Mouse (Mus musculus) stomach, embryonic 14.5 days (tissue): ENCODE measurements around the gene Rap1b. TPM values are rescaled to one million over a fixed set of nuclear protein-coding genes. Genes with fewer than 3 reads are reported as not detected.
A peak's percentile ranks its signal among the peaks of the same experiment; 100 is the strongest.

ENCODE experiments used
- ATAC-seq: fragments of 200-750 bp; cut with Nextera tagmentation; 2 replicates; pipeline ENCODE4 v1.8.0; 2017; ENCODE audit warnings: low read depth, moderate TSS enrichment; ENCODE audit not compliant: insufficient number of reproducible peaks, insufficient read depth, low FRiP score
- H3K27ac ChIP-seq: fragments of 300-500 bp; sonication (generic); 2 replicates; pipeline ENCODE4 v1.5.1; 2014; ENCODE audit warnings: mild to moderate bottlenecking, low read length, moderate library complexity, mixed read lengths
- H3K27me3 ChIP-seq: fragments of 300-500 bp; sonication (generic); 2 replicates; pipeline ENCODE4 v1.6.1; 2014; ENCODE audit warnings: low read length, control low read depth, mixed read lengths; ENCODE audit not compliant: control insufficient read depth, insufficient read depth
- H3K36me3 ChIP-seq: fragments of 300-500 bp; sonication (generic); 2 replicates; pipeline ENCODE4 v1.6.1; 2014; ENCODE audit warnings: mild to moderate bottlenecking, control low read depth, low read length, moderate library complexity, mixed read lengths; ENCODE audit not compliant: control insufficient read depth, insufficient read depth
- H3K4me1 ChIP-seq: fragments of 300-500 bp; sonication (generic); 2 replicates; pipeline ENCODE4 v1.6.1; 2014; ENCODE audit warnings: low read length, control low read depth, mixed read lengths; ENCODE audit not compliant: control insufficient read depth, insufficient read depth
- H3K4me2 ChIP-seq: fragments of 300-500 bp; sonication (generic); replicated peaks from 2 replicates; pipeline ENCODE4 v1.6.1; 2014; ENCODE audit warnings: low read depth, low read length, control low read depth
- H3K4me3 ChIP-seq: fragments of 300-500 bp; sonication (generic); 2 replicates; pipeline ENCODE4 v1.5.1; 2014; ENCODE audit warnings: low read depth, low read length, control low read depth
- H3K9ac ChIP-seq: fragments of 300-500 bp; sonication (generic); replicated peaks from 2 replicates; pipeline ENCODE4 v1.6.1; 2014; ENCODE audit warnings: low read depth, mild to moderate bottlenecking, control low read depth, low read length, moderate library complexity, mixed read lengths
- H3K9me3 ChIP-seq: fragments of 300-500 bp; sonication (generic); 2 replicates; pipeline ENCODE4 v1.6.1; 2016; ENCODE audit warnings: low read depth, low read length, control low read depth; ENCODE audit not compliant: control insufficient read depth
- WGBS: fragments of 180-500 bp; shearing (Covaris S2); extraction: QIAGEN DNeasy Blood & Tissue Kit; methylation state at CpG from one replicate; pipeline ENCODE4 v1.1.7; 2014; 5-methylcytosine and 5-hydroxymethylcytosine counted together
- polyA plus RNA-seq: library from polyadenylated mRNA; unstranded; fragments of >200 nt; fragmentation: Nextera tagmentation; extraction: Ambion mirVana; gene quantifications from 2 replicates; pipeline ENCODE4 v1.2.1, GENCODE M21; 2014

Gene Rap1b
- polyA plus RNA-seq, 1 experiment from 2014 or later: 178 TPM

DNA sequence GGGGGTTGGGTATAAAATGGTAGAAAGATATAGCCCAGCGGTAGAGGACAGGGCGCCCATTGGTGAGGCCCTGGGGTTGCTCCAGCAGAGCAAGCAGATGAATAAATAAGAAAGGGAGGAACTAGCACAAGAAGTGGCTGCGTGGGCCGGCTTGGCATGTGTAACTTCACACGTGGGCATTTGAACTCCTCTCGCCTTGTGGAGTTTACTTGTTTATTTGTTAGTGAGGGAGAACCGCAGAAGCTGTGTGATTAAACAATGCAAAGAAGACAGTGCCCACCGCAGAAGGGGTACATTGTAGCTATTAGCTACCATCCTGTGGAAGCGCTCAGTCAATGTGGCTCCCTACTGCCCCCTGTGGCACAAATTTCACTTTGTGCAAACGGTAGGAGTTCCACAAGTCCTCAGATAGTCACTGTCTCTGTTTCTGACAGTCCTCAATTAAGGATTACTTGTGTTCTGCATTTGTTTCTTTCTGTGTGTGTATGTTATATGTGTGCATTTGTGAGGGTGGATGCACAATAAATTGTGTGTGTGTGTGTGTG, 6.9 kb upstream of the Rap1b start:
- ATAC-seq: no peak
- Histone ChIP-seq H3K27ac (no peak overlapping the region), H3K4me2 (no peak overlapping the region), H3K9ac (no peak overlapping the region), H3K36me3 (no peaks in the 10 kb centered on the region), H3K4me3 (no peak overlapping the region), H3K4me1 (no peaks in the 10 kb centered on the region), H3K9me3 (no peaks in the 10 kb centered on the region), H3K27me3 (no peaks in the 10 kb centered on the region)
- 84% methylated on average over 10 of the region's 10 CpGs for WGBS

DNA sequence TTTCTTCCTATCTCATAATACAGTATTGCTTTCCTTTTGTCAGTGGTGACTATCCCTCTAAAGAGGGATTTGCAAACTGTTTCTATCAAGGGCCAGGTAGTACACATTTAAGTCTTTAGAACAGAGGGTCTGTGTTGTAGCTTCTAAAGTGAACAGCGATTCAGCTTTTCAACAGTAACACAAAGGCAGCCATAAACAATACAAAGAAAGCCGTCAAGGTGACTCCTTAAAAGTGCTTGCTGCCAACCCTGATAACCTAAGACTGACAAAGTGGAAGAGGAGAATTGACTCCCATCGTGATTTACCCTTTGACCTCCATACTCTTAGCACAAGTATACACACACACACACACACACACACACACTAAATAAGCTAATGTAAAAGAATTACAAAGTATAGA, 3.1 kb upstream of the Rap1b start:
- ATAC-seq: no peak

DNA sequence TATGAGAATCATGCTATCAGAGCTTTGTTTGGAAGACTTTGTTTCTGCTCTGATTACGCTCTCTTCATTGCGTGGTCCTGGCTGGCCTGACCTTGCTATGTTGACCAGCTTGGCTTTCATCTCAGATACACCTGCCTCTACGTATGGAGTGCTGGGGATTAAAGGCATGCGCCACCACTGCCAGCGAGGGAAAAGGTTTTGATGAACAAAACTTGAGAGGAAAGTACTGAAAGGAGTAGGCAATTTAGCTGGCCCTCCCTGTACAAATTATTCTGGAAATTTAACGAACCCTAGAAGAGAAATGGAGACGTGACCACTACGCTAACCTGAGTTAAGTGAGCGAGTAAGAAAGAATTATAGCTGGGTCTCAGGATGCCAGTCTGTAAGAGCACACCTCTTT, 961 bp upstream of the Rap1b start:
- Histone ChIP-seq H3K4me3 (peak overlapping the region; percentile 86), H3K27ac (peak overlapping the region; percentile 98; the same call in 1 of the 2 replicates), H3K4me1 (peaks cover 17% of the 10 kb centered on the region), H3K36me3 (no peaks in the 10 kb centered on the region), H3K27me3 (no peaks in the 10 kb centered on the region), H3K9ac (no peak overlapping the region), H3K9me3 (no peaks in the 10 kb centered on the region), H3K4me2 (peak overlapping the region; percentile 39)
- 43% methylated on average over 9 of the region's 9 CpGs for WGBS
- ATAC-seq: no peak

More for the DNA sequence above, 3.1 kb upstream of the Rap1b start:
- H3K4me3 ChIP-seq: no peak overlapping the region
- no peak overlapping the region for H3K27ac ChIP-seq
- H3K4me2 ChIP-seq: no peak overlapping the region
- H3K9me3 ChIP-seq: no peaks in the 10 kb centered on the region
- WGBS: 47% methylated on average over 3 of the region's 3 CpGs
- no peaks in the 10 kb centered on the region for H3K27me3 ChIP-seq
- no peak overlapping the region for H3K9ac ChIP-seq
- peaks cover 12% of the 10 kb centered on the region for H3K4me1 ChIP-seq
- H3K36me3 ChIP-seq: no peaks in the 10 kb centered on the region

DNA sequence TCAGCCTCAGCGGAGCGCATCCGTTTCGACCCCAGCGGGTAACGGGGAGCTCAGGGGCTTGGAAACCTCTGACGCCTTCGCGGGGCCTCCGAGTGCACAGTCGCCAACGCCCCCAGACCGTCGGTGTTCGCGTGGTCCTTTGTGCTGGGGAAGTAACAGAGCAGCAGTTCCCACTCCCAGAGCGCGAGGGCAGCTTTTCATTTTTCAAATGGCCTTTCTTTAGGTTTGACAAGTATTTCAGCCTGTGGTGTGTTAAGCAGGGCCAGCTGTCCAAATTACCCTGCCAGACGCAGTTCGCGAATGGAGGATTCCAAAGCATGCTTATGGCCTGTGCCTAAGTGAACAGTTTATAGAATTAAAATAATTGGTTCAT, 411 bp upstream of the Rap1b start:
- H3K4me3 ChIP-seq: peak overlapping the region; percentile 86
- peak; percentile 79; the same call in 1 of the 2 replicates for ATAC-seq
- H3K27me3 ChIP-seq: no peaks in the 10 kb centered on the region
- H3K27ac ChIP-seq: peak overlapping the region; percentile 98
- no peaks in the 10 kb centered on the region for H3K36me3 ChIP-seq
- peak overlapping the region; percentile 39 for H3K4me2 ChIP-seq
- no peaks in the 10 kb centered on the region for H3K9me3 ChIP-seq
- WGBS: 0% methylated on average over 21 of the region's 21 CpGs
- H3K9ac ChIP-seq: peak overlapping the region; percentile 97
- H3K4me1 ChIP-seq: peaks cover 17% of the 10 kb centered on the region

DNA sequence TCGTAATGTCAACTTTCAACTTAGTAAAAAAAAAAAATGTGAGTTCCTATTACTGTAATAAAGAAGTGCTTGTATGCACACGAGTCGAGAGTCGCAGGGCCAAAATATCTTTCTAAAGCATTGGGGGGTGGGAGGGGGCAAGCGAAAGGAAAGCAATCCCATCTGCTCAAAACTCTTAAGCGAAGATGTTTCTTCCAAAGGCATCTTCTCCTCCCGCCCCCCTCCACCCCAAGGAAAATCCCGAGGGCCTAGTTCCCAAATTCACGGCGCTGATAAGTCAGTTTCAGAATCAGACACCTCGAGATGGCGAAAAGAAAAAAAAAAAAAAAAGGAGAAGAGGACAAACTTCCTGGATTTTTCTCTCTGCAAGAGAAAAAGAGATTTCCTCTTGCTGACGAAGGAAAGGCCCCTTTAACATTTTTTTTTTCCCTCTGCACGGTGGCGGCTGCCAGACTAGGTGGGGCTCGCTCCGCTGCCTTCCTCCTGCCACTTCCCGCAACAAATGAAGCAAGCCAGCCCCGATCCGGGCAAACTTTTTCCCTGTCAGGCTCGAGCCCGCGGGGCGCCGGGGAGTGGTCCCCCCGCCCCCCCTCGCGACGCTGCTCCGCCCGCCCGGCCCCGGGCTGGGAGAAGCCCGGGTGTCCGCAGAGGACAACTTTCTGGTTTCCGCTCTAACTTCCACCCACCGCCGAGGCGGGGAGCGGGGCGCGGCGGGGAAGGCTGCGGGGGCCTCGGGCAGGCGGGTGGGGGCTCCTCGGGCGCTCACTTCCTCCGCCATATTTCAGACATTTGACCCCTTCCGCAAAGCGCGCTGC, 846 bp downstream of the Rap1b start:
- WGBS: 2% methylated on average over 43 of the region's 52 CpGs
- Histone ChIP-seq H3K27ac (peak overlapping the region; percentile 98), H3K4me2 (peak overlapping the region; percentile 60), H3K4me3 (peak overlapping the region; percentile 86), H3K36me3 (no peaks in the 10 kb centered on the region), H3K4me1 (peaks cover 18% of the 10 kb centered on the region), H3K27me3 (no peaks in the 10 kb centered on the region), H3K9ac (peak overlapping the region; percentile 97), H3K9me3 (no peaks in the 10 kb centered on the region)
- ATAC-seq: peak; percentile 30

DNA sequence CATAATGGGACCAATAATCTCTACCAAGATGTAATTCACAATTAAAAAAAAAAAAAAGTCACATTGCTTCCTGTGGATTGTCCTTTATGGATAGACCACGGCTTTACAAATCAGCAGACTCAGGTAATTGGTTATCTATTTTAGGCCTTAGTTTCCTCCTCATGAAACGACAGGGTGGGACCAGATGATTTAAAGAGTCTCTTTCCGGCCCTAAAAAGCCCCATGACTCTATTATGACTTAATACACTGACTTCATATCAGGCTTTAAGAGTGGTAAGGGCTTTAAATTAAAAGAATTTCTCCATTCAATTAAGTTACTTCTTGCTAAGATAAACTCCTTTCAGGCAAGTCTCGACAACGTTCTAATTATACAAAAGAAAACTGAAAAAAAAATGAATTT, 1.6 kb downstream of the Rap1b start:
- Histone ChIP-seq H3K4me1 (peaks cover 19% of the 10 kb centered on the region), H3K4me2 (peak overlapping the region; percentile 60), H3K27me3 (no peaks in the 10 kb centered on the region), H3K4me3 (peak overlapping the region; percentile 86), H3K9ac (peak overlapping the region; percentile 97; the same call in 1 of the 2 replicates), H3K27ac (no peak overlapping the region), H3K36me3 (no peaks in the 10 kb centered on the region), H3K9me3 (no peaks in the 10 kb centered on the region)
- 12% methylated on average over 5 of the region's 5 CpGs for WGBS
- ATAC-seq: no peak

DNA sequence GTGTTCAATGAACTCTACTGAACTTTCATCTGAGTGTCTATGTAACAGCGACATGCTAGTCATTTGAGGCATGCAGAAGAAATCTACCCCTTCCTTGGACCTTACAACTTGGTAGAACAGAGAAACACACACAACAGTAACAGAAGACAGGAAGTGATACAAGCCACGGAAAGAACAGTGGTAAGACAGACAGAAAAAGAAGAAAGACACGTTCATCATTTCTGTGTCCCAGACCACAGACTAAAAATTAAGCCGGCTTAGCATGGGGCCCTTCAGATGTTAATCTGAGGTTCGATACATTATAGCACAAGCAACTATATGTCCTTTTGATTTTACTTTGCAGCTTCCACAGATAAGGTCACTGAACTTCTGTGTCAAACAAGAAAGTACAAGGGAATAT, 2.1 kb downstream of the Rap1b start:
- H3K9me3 ChIP-seq: no peaks in the 10 kb centered on the region
- H3K4me1 ChIP-seq: peaks cover 19% of the 10 kb centered on the region
- H3K36me3 ChIP-seq: no peaks in the 10 kb centered on the region
- peak overlapping the region; percentile 86; the same call in 1 of the 2 replicates for H3K4me3 ChIP-seq
- no peaks in the 10 kb centered on the region for H3K27me3 ChIP-seq
- peak overlapping the region; percentile 60 for H3K4me2 ChIP-seq
- H3K9ac ChIP-seq: no peak overlapping the region
- 62% methylated on average over 5 of the region's 5 CpGs for WGBS
- H3K27ac ChIP-seq: no peak overlapping the region
- no peak for ATAC-seq

DNA sequence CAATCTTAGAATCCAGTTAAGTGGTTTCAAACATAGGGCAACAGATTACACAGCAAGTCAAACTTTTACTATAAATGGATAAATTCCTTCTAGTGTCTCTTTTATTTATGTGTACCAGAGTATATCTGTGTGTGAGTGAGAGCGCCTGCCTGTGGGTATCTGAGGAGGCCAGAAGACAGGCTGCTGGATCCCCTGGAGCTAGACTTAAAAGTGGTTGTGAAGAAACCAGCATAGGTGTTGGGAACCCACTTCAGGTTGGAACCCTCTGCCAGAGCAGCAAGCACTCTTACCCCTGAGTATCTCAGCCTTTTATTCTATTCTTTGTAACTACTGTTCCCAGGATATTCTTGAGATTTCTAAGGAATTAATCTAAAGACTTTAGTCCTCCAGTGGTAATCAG, 4.1 kb downstream of the Rap1b start:
- no peak overlapping the region for H3K27ac ChIP-seq
- WGBS: 76% methylated on average over 1 of the region's 1 CpGs
- H3K9me3 ChIP-seq: no peaks in the 10 kb centered on the region
- no peaks in the 10 kb centered on the region for H3K36me3 ChIP-seq
- peaks cover 12% of the 10 kb centered on the region for H3K4me1 ChIP-seq
- no peak for ATAC-seq
- no peak overlapping the region for H3K4me2 ChIP-seq
- no peak overlapping the region for H3K4me3 ChIP-seq
- H3K9ac ChIP-seq: no peak overlapping the region
- no peaks in the 10 kb centered on the region for H3K27me3 ChIP-seq
